Mouse (Mus musculus) heart, adult 9 months (tissue): ENCODE results near the gene Arhgap1.
A peak's percentile ranks its signal among the peaks of the same experiment; 100 is the strongest.
"Not testable (repeated sequence)": the region's sequence is repeated elsewhere in the genome, so short reads cannot be mapped to it uniquely, and the experiment has no call there.

Experiments used
- DNase-seq, 2 experiments: peaks; one replicate each; pipeline ENCODE4 v3.0.0; 2022; ENCODE audit warnings: low spot score in 2 of 2

Gene Arhgap1

GRCm38 (mm10) chr2:91649553-91650359 lies at the start of gene Arhgap1, which contains the start of gene Zfp408:
Arhgap1 (plus strand) TSS chr2:91649860.
Zfp408 (minus strand) TSS chr2:91649791.
- DNase-seq = peak; percentile 92 to 97

- no peak for DNase-seq
These were observed 49.2 kb upstream of the Arhgap1 start for GRCm38 (mm10) chr2:91600475-91600874.

- DNase-seq = no peak
These were observed 47.3 kb upstream of the Arhgap1 start for GRCm38 (mm10) chr2:91602389-91602788.

GRCm38 (mm10) chr2:91609370-91609769 lies 40.3 kb upstream of the Arhgap1 start:
- DNase-seq = not testable (repeated sequence)

GRCm38 (mm10) chr2:91622356-91622755 lies 27.3 kb upstream of the Arhgap1 start:
- no peak for DNase-seq

GRCm38 (mm10) chr2:91623366-91623765 lies 26.3 kb upstream of the Arhgap1 start:
- DNase-seq = not testable (repeated sequence)

- no peak for DNase-seq
These were observed 22.2 kb upstream of the Arhgap1 start for GRCm38 (mm10) chr2:91627486-91627885.

GRCm38 (mm10) chr2:91628171-91628570 lies 21.5 kb upstream of the Arhgap1 start:
- DNase-seq = no peak

- no peak for DNase-seq
These were observed 20.0 kb upstream of the Arhgap1 start for GRCm38 (mm10) chr2:91629682-91630081.

GRCm38 (mm10) chr2:91630384-91630783 lies 19.3 kb upstream of the Arhgap1 start:
- DNase-seq = no peak

- DNase-seq = no peak
These were observed 17.8 kb upstream of the Arhgap1 start for GRCm38 (mm10) chr2:91631826-91632225.

GRCm38 (mm10) chr2:91632316-91632715 lies 17.3 kb upstream of the Arhgap1 start:
- DNase-seq = no peak

- no peak for DNase-seq
These were observed 16.2 kb upstream of the Arhgap1 start for GRCm38 (mm10) chr2:91633334-91633977.

- no peak for DNase-seq
These were observed 14.8 kb upstream of the Arhgap1 start for GRCm38 (mm10) chr2:91634841-91635240.

- no peak for DNase-seq
These were observed 14.2 kb upstream of the Arhgap1 start for GRCm38 (mm10) chr2:91635486-91635885.

GRCm38 (mm10) chr2:91636229-91636628 lies 13.4 kb upstream of the Arhgap1 start, which contains the start of gene F2:
F2 (minus strand) TSS chr2:91636414.
- DNase-seq = no peak

GRCm38 (mm10) chr2:91636727-91637338 lies 12.8 kb upstream of the Arhgap1 start:
- no peak for DNase-seq

- no peak for DNase-seq
These were observed 10.7 kb upstream of the Arhgap1 start for GRCm38 (mm10) chr2:91638931-91639330.

GRCm38 (mm10) chr2:91642825-91643415 lies 6.7 kb upstream of the Arhgap1 start:
- DNase-seq = no peak

GRCm38 (mm10) chr2:91644021-91644420 lies 5.6 kb upstream of the Arhgap1 start:
- no peak for DNase-seq

GRCm38 (mm10) chr2:91645354-91645753 lies 4.3 kb upstream of the Arhgap1 start:
- DNase-seq = no peak

GRCm38 (mm10) chr2:91645811-91646210 lies 3.8 kb upstream of the Arhgap1 start:
- no peak for DNase-seq
